Mouse (Mus musculus) v-Abl transformed pro-B cells (cell line): ENCODE measurements around the gene Gm13279.
"Not testable (repeated sequence)": the region's sequence is repeated elsewhere in the genome, so short reads cannot be mapped to it uniquely, and the experiment has no call there.

Experiments used
- in situ Hi-C, 2 experiments: fragments of 400-800 bp; cut with MboI; formaldehyde crosslinking; loops; one replicate each; pipeline ENCODE4 v1.15.1; 2025; ENCODE audit not compliant: unreplicated experiment in 2 of 2

Gm13279 gene

GRCm38 (mm10) chr4:88793936-88794675 is 3.1 kb upstream of the Gm13279 start, which contains the start of gene Gm13275:
Gene Gm13275, plus strand, starts transcription at chr4:88794487.
- in situ Hi-C loops: not testable (repeated sequence)

GRCm38 (mm10) chr4:88799365-88799764 is 2.2 kb downstream of the Gm13279 start, which contains the start of gene Gm13285:
Gene Gm13285, plus strand, starts transcription at chr4:88799665.
- in situ Hi-C loops: not testable (repeated sequence)

- in situ Hi-C loops: loop anchor here (25.0 kb wide), 1 partner anchor 116 kb away; the partner anchor contains the start of genes Ifna16 (in 2 of the 2), Ifna2 (in 2 of the 2) and Ifnab (in 2 of the 2)
Observed at GRCm38 (mm10) chr4:88802954-88803353, 5.8 kb downstream of the Gm13279 start, which contains the start of gene Gm13287. Gene Gm13287, plus strand, starts transcription at chr4:88803254.

DNA sequence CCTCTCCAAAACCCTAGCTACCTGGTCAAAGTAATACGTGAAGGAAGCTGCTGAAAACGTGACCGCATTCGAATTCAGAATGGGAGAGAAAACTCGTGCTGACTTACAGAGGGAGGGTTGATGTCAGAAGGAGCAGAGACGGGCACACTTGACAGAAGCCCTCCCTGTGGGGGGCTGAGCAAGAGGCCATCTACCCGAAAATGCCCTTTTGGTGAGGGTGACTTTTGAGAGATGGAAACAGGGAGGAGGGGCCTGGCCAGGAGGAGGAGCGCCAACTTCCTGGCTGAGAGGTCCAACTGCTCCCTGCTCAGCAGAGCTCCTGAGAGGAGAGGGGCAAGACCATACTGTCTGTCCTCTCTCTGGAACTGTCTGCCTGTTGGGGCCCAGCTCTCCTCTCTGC is 8.0 kb downstream of the Gm13279 start, which contains the start of gene Gm13288:
Gene Gm13288, plus strand, starts transcription at position 301 of the 400 bp plus-strand sequence.
- in situ Hi-C loops: loop anchor here (25.0 kb wide), 1 partner anchor 118 kb away; the partner anchor contains the start of genes Ifna16 (in 2 of the 2), Ifna2 (in 2 of the 2) and Ifnab (in 2 of the 2)

- in situ Hi-C loops: loop anchor here (25.0 kb wide), 1 partner anchor 118 kb away; the partner anchor contains the start of genes Ifna16 (in 2 of the 2), Ifna2 (in 2 of the 2) and Ifnab (in 2 of the 2)
Observed at GRCm38 (mm10) chr4:88805761-88806160, 8.6 kb downstream of the Gm13279 start.

DNA sequence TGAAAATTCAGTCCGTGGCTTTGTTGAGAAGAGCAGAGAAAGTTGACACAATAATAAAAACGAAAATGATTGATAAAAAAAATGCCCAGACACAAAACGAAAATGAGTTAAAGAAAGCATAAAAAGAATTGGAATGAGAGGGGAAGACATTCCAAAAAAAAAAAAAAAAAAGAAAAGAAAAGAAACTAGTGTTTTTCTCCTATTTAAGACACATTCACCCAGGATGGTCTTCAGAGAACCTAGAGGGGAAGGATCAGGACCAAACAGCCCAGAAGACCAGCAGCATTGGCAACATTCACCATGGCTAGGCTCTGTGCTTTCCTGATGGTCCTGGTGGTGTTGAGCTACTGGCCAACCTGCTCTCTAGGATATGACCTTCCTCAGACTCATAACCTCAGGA is 18.7 kb downstream of the Gm13279 start, which contains the start of gene Ifna7:
Gene Ifna7, plus strand, starts transcription at position 301 of the 400 bp plus-strand sequence.
- in situ Hi-C loops: loop anchor here (25.0 kb wide), 1 partner anchor 129 kb away; the partner anchor contains the start of genes Ifna16 (in 2 of the 2), Ifna2 (in 2 of the 2) and Ifnab (in 2 of the 2)

GRCm38 (mm10) chr4:88819659-88820058 is 22.5 kb downstream of the Gm13279 start, which contains the start of gene Ifna11:
Gene Ifna11, plus strand, starts transcription at chr4:88819959.
- in situ Hi-C loops: loop anchor here (25.0 kb wide), 1 partner anchor 132 kb away; the partner anchor contains the start of genes Ifna16 (in 2 of the 2), Ifna2 (in 2 of the 2) and Ifnab (in 2 of the 2)

DNA sequence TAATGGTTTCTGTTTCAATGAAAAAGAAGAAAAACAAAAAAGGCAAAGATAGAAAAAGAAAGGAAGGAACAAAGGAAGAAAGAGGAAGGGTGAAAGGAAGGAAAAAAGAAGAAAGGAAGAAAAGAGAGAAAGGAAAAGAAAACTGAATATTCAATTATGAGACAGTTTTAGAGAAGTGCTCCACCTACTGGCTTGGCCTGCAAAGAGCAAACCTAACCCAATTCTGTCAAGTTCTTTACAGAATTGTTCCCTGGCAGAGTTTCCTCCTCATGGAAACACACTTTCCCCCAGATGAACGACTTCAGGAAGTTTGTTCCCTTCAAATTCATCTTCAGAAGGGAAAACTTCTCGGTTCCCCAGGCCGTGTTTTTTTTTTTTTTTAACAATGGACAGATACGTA is 25.8 kb downstream of the Gm13279 start:
- in situ Hi-C loops: loop anchor here (25.0 kb wide), 1 partner anchor 136 kb away; the partner anchor contains the start of genes Ifna16 (in 2 of the 2), Ifna2 (in 2 of the 2) and Ifnab (in 2 of the 2)

- in situ Hi-C loops: not testable (repeated sequence)
Observed at GRCm38 (mm10) chr4:88827116-88827515, 29.9 kb downstream of the Gm13279 start, which contains the start of gene Ifna6. Gene Ifna6, plus strand, starts transcription at chr4:88827416.

GRCm38 (mm10) chr4:88830523-88830922 is 33.3 kb downstream of the Gm13279 start:
- in situ Hi-C loops: no loop called here

DNA sequence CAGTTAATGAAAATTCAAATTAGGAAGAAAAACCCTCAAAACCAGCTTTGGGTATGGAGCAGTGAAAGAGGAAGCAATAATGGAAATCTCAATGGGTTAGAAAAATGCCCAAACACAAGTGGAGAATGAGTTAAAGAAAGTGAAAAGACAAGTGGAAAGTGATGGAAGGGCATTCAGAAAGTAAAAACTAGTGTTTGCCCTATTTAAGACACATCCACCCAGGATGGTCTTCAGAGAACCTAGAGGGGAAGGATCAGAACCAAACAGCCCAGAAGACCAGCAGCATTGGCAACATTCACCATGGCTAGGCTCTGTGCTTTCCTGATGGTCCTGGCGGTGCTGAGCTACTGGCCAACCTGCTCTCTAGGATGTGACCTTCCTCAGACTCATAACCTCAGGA is 38.0 kb downstream of the Gm13279 start, which contains the start of gene Ifna5:
Gene Ifna5, plus strand, starts transcription at position 301 of the 400 bp plus-strand sequence.
- in situ Hi-C loops: not testable (repeated sequence)

GRCm38 (mm10) chr4:88838828-88839227 is 41.6 kb downstream of the Gm13279 start:
- in situ Hi-C loops: no loop called here

- in situ Hi-C loops: no loop called here
Observed at GRCm38 (mm10) chr4:88840058-88840457, 42.9 kb downstream of the Gm13279 start.

DNA sequence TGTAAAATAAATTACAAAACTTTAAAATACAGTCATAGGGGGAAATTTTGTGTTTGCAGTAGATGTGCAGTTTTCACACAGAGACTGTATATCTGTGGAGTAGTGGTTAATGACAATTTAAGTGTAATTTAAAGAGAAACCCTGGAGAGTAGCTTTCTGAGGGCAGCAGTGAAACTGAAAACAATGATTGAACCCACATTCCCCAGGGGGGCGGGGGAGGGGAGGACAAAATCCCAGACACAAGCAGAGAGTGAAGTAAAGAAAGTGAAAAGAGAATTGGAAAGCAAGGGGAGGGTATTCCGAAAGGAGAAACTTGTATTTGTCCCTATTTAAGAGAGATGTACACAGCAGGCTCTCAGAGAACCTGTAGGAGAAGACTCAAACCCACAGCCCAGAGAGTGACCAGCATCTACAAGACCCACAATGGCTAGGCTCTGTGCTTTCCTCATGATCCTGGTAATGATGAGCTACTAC is 44.3 kb downstream of the Gm13279 start, which contains the start of gene Ifna4:
Gene Ifna4, plus strand, starts transcription at position 424 of the 474 bp plus-strand sequence.
- in situ Hi-C loops: no loop called here

- in situ Hi-C loops: no loop called here
Observed at GRCm38 (mm10) chr4:88845334-88845733, 48.1 kb downstream of the Gm13279 start.
